Mouse (Mus musculus): ENCODE measurements around the gene Hoxb1. TPM values are rescaled to one million over a fixed set of nuclear protein-coding genes. Genes with fewer than 3 reads are reported as not detected.

Hoxb1 gene
- total and polyA plus RNA-seq, 2 experiments: not detected

GRCm38 (mm10) chr11:96411019-96411418 is 45.5 kb downstream of the Hoxb1 start:
- H3K36me3 ChIP-seq (ENCODE audit: control insufficient read depth, insufficient read depth, low read length): no peaks in the 10 kb centered on the region
- peak; percentile 13 for DNase-seq (ENCODE audit: extremely low read depth, low read depth, low spot score)
- TF ChIP-seq CTCF (IDR thresholded peaks at IDR 0.05; ENCODE audit: low read depth, low read length) (no peak), POLR2A (IDR thresholded peaks at IDR 0.05; ENCODE audit: extremely low read depth, insufficient read depth, low read length) (no peak)
- H3K4me3 ChIP-seq (ENCODE audit: insufficient read depth, low read depth, low read length): no peak overlapping the region
- H3K27ac ChIP-seq (replicated peaks; ENCODE audit: insufficient read depth, low read depth, low read length): no peak overlapping the region
- 0 out of 2 replicates have a peak, but pooled peaks cover 2% of the 10 kb centered on the region for H3K27me3 ChIP-seq (ENCODE audit: control insufficient read depth, insufficient read depth, low read length)
- WGBS: 75% methylated on average over 5 of the region's 5 CpGs
- no peaks in the 10 kb centered on the region for H3K79me2 ChIP-seq (ENCODE audit: control insufficient read depth, insufficient read depth, low read length)
- H3K9ac ChIP-seq (ENCODE audit: low read depth, low read length): no peak overlapping the region
- peaks cover 2% of the 10 kb centered on the region; the same call in 1 of the 2 replicates for H3K4me1 ChIP-seq (ENCODE audit: control insufficient read depth, insufficient read depth, low read length)

- Histone ChIP-seq H3K27ac (replicated peaks; ENCODE audit: insufficient read depth, low read depth, low read length) (no peak overlapping the region), H3K27me3 (ENCODE audit: control insufficient read depth, insufficient read depth, low read length) (0 out of 2 replicates have a peak, but pooled peaks cover 2% of the 10 kb centered on the region), H3K9ac (ENCODE audit: low read depth, low read length) (no peak overlapping the region), H3K79me2 (ENCODE audit: control insufficient read depth, insufficient read depth, low read length) (no peaks in the 10 kb centered on the region), H3K4me3 (ENCODE audit: insufficient read depth, low read depth, low read length) (no peak overlapping the region), H3K36me3 (ENCODE audit: control insufficient read depth, insufficient read depth, low read length) (no peaks in the 10 kb centered on the region), H3K4me1 (ENCODE audit: control insufficient read depth, insufficient read depth, low read length) (peaks cover 2% of the 10 kb centered on the region; the same call in 1 of the 2 replicates)
- DNase-seq (ENCODE audit: extremely low read depth, low read depth, low spot score): no peak
- 62% methylated on average over 4 of the region's 4 CpGs for WGBS
- no peak for TF ChIP-seq POLR2A (IDR thresholded peaks at IDR 0.05; ENCODE audit: extremely low read depth, insufficient read depth, low read length)
- TF ChIP-seq CTCF (IDR thresholded peaks at IDR 0.05; ENCODE audit: low read depth, low read length): no peak
Observed at GRCm38 (mm10) chr11:96411934-96412333, 46.4 kb downstream of the Hoxb1 start.

- H3K27me3 ChIP-seq (ENCODE audit: control insufficient read depth, insufficient read depth, low read length): 0 out of 2 replicates have a peak, but pooled peaks cover 2% of the 10 kb centered on the region
- WGBS: 72% methylated on average over 9 of the region's 9 CpGs
- no peak overlapping the region for H3K4me3 ChIP-seq (ENCODE audit: insufficient read depth, low read depth, low read length)
- peaks cover 2% of the 10 kb centered on the region; the same call in 1 of the 2 replicates for H3K4me1 ChIP-seq (ENCODE audit: control insufficient read depth, insufficient read depth, low read length)
- H3K36me3 ChIP-seq (ENCODE audit: control insufficient read depth, insufficient read depth, low read length): no peaks in the 10 kb centered on the region
- H3K79me2 ChIP-seq (ENCODE audit: control insufficient read depth, insufficient read depth, low read length): no peaks in the 10 kb centered on the region
- no peak overlapping the region for H3K27ac ChIP-seq (replicated peaks; ENCODE audit: insufficient read depth, low read depth, low read length)
- DNase-seq (ENCODE audit: extremely low read depth, low read depth, low spot score): no peak
- H3K9ac ChIP-seq (ENCODE audit: low read depth, low read length): no peak overlapping the region
- TF ChIP-seq CTCF (IDR thresholded peaks at IDR 0.05; ENCODE audit: low read depth, low read length) (no peak), POLR2A (IDR thresholded peaks at IDR 0.05; ENCODE audit: extremely low read depth, insufficient read depth, low read length) (no peak)
Observed at GRCm38 (mm10) chr11:96412941-96413491, 47.5 kb downstream of the Hoxb1 start.

- peaks cover 2% of the 10 kb centered on the region; the same call in 1 of the 2 replicates for H3K4me1 ChIP-seq (ENCODE audit: control insufficient read depth, insufficient read depth, low read length)
- DNase-seq (ENCODE audit: extremely low read depth, low read depth, low spot score): peak; percentile 18
- no peaks in the 10 kb centered on the region for H3K79me2 ChIP-seq (ENCODE audit: control insufficient read depth, insufficient read depth, low read length)
- no peak overlapping the region for H3K4me3 ChIP-seq (ENCODE audit: insufficient read depth, low read depth, low read length)
- 53% methylated on average over 8 of the region's 8 CpGs for WGBS
- 0 out of 2 replicates have a peak, but pooled peaks cover 2% of the 10 kb centered on the region for H3K27me3 ChIP-seq (ENCODE audit: control insufficient read depth, insufficient read depth, low read length)
- H3K36me3 ChIP-seq (ENCODE audit: control insufficient read depth, insufficient read depth, low read length): no peaks in the 10 kb centered on the region
- TF ChIP-seq POLR2A (IDR thresholded peaks at IDR 0.05; ENCODE audit: extremely low read depth, insufficient read depth, low read length): no peak
- TF ChIP-seq CTCF (IDR thresholded peaks at IDR 0.05; ENCODE audit: low read depth, low read length): no peak
- no peak overlapping the region for H3K9ac ChIP-seq (ENCODE audit: low read depth, low read length)
- no peak overlapping the region for H3K27ac ChIP-seq (replicated peaks; ENCODE audit: insufficient read depth, low read depth, low read length)
Observed at GRCm38 (mm10) chr11:96413527-96413926, 48.0 kb downstream of the Hoxb1 start.

- H3K79me2 ChIP-seq (ENCODE audit: control insufficient read depth, insufficient read depth, low read length): no peaks in the 10 kb centered on the region
- no peak for DNase-seq (ENCODE audit: extremely low read depth, low read depth, low spot score)
- TF ChIP-seq CTCF (IDR thresholded peaks at IDR 0.05; ENCODE audit: low read depth, low read length) (no peak), POLR2A (IDR thresholded peaks at IDR 0.05; ENCODE audit: extremely low read depth, insufficient read depth, low read length) (no peak)
- H3K9ac ChIP-seq (ENCODE audit: low read depth, low read length): no peak overlapping the region
- 0 out of 2 replicates have a peak, but pooled peaks cover 2% of the 10 kb centered on the region for H3K27me3 ChIP-seq (ENCODE audit: control insufficient read depth, insufficient read depth, low read length)
- WGBS: 48% methylated on average over 2 of the region's 2 CpGs
- H3K36me3 ChIP-seq (ENCODE audit: control insufficient read depth, insufficient read depth, low read length): no peaks in the 10 kb centered on the region
- no peak overlapping the region for H3K27ac ChIP-seq (replicated peaks; ENCODE audit: insufficient read depth, low read depth, low read length)
- H3K4me1 ChIP-seq (ENCODE audit: control insufficient read depth, insufficient read depth, low read length): peaks cover 2% of the 10 kb centered on the region; the same call in 1 of the 2 replicates
- H3K4me3 ChIP-seq (ENCODE audit: insufficient read depth, low read depth, low read length): no peak overlapping the region
Observed at GRCm38 (mm10) chr11:96414002-96414401, 48.5 kb downstream of the Hoxb1 start.

Other genes with a start within 250 kb of the Hoxb1 start
- gene Ttll6, start 232.0 kb upstream of the Hoxb1 start, total RNA-seq (2014; rRNA removed): not detected in 2 replicates
- gene Ttll6, start 232.0 kb upstream of the Hoxb1 start, polyA plus RNA-seq (2012; rRNA removed): not detected in 2 replicates
- gene Hoxb13, start 171.4 kb upstream of the Hoxb1 start, total RNA-seq (2014; rRNA removed): not detected in 2 replicates
- gene Hoxb13, start 171.4 kb upstream of the Hoxb1 start, polyA plus RNA-seq (2012; rRNA removed): 0.05 TPM in 1 of 2 replicates, not detected in the other
- gene Hoxb9, start 94.3 kb upstream of the Hoxb1 start, total RNA-seq (2014; rRNA removed): 0.07 TPM in 1 of 2 replicates, not detected in the other
- not detected in 2 replicates for gene Hoxb9, start 94.3 kb upstream of the Hoxb1 start, polyA plus RNA-seq (2012; rRNA removed)
- not detected in 2 replicates for gene Hoxb8, start 83.8 kb upstream of the Hoxb1 start, total RNA-seq (2014; rRNA removed)
- gene Hoxb8, start 83.8 kb upstream of the Hoxb1 start, polyA plus RNA-seq (2012; rRNA removed): 0.04 TPM in 1 of 2 replicates, not detected in the other
- gene Hoxb7, start 79.1 kb upstream of the Hoxb1 start, total RNA-seq (2014; rRNA removed): 0.09 and 0.54 TPM in 2 replicates
- gene Hoxb7, start 79.1 kb upstream of the Hoxb1 start, polyA plus RNA-seq (2012; rRNA removed): 0.06 and 0.17 TPM in 2 replicates
- gene Hoxb6, start 73.3 kb upstream of the Hoxb1 start, total RNA-seq (2014; rRNA removed): 0.07 TPM in 1 of 2 replicates, not detected in the other
- 0.15 and 0.30 TPM in 2 replicates for gene Hoxb6, start 73.3 kb upstream of the Hoxb1 start, polyA plus RNA-seq (2012; rRNA removed)
- gene Hoxb5, start 62.4 kb upstream of the Hoxb1 start, total RNA-seq (2014; rRNA removed): 0.09 and 0.20 TPM in 2 replicates
- gene Hoxb5, start 62.4 kb upstream of the Hoxb1 start, polyA plus RNA-seq (2012; rRNA removed): 0.35 and 0.40 TPM in 2 replicates
- 0.37 and 0.67 TPM in 2 replicates for gene Hoxb4, start 47.5 kb upstream of the Hoxb1 start, total RNA-seq (2014; rRNA removed)
- gene Hoxb4, start 47.5 kb upstream of the Hoxb1 start, polyA plus RNA-seq (2012; rRNA removed): 0.55 and 0.91 TPM in 2 replicates
- 0.18 and 0.47 TPM in 2 replicates for gene Hoxb3, start 42.4 kb upstream of the Hoxb1 start, total RNA-seq (2014; rRNA removed)
- 0.47 and 0.48 TPM in 2 replicates for gene Hoxb3, start 42.4 kb upstream of the Hoxb1 start, polyA plus RNA-seq (2012; rRNA removed)
- gene Hoxb2, start 15.2 kb upstream of the Hoxb1 start, total RNA-seq (2014; rRNA removed): 0.46 and 0.60 TPM in 2 replicates
- gene Hoxb2, start 15.2 kb upstream of the Hoxb1 start, polyA plus RNA-seq (2012; rRNA removed): 0.98 and 1.3 TPM in 2 replicates
- gene Skap1, start 98.8 kb downstream of the Hoxb1 start, total RNA-seq (2014; rRNA removed): 0.60 and 0.92 TPM in 2 replicates
- 0.31 and 0.40 TPM in 2 replicates for gene Skap1, start 98.8 kb downstream of the Hoxb1 start, polyA plus RNA-seq (2012; rRNA removed)

Measured in liver, adult 2 months (tissue).